Mouse (Mus musculus) MEL (cell line): Measurements from ENCODE around the gene B4galt1.

Source experiments
- CTCF ChIP-seq, 3 experiments: IDR thresholded peaks in 2 of 3; conservative IDR thresholded peaks in 1 of 3; 2 replicates each; pipeline ENCODE4 v1.5.1; 2011 to 2012; ENCODE audit warnings: low read length in 3 of 3, low read depth in 2 of 3, mild to moderate bottlenecking in 2 of 3, improper control_type of control experiment in 1 of 3, inconsistent platforms in 1 of 3, mixed read lengths in 1 of 3, moderate library complexity in 1 of 3; ENCODE audit not compliant: control insufficient read depth in 1 of 3, insufficient read depth in 1 of 3, poor library complexity in 1 of 3, severe bottlenecking in 1 of 3
- EP300 ChIP-seq, 2 experiments: IDR thresholded peaks; 2 replicates each; pipeline ENCODE4 v1.6.1; 2011; ENCODE audit warnings: improper control_type of control experiment in 2 of 2, low read length in 2 of 2, low read depth in 1 of 2, mild to moderate bottlenecking in 1 of 2
- HCFC1 ChIP-seq: IDR thresholded peaks from 2 replicates; pipeline ENCODE4 v1.6.1; 2012; ENCODE audit warnings: low read depth, mild to moderate bottlenecking, inconsistent platforms, low read length, improper control_type of control experiment, moderate library complexity
- KAT2A ChIP-seq: conservative IDR thresholded peaks from 2 replicates; pipeline ENCODE4 v1.6.1; 2012; ENCODE audit warnings: low read depth, low read length, improper control_type of control experiment, inconsistent platforms
- MAX ChIP-seq: IDR thresholded peaks from 2 replicates; pipeline ENCODE4 v1.6.1; 2011; ENCODE audit warnings: low read length, improper control_type of control experiment
- MXI1 ChIP-seq: IDR thresholded peaks from 2 replicates; pipeline ENCODE4 v1.6.1; 2011; ENCODE audit warnings: mild to moderate bottlenecking, low read depth, low read length, improper control_type of control experiment
- NELFE ChIP-seq: IDR thresholded peaks from 2 replicates; pipeline ENCODE4 v1.6.1; 2011; ENCODE audit warnings: low read depth, low read length, improper control_type of control experiment
- POLR2AphosphoS5 ChIP-seq: IDR thresholded peaks from 2 replicates; pipeline ENCODE4 v1.6.1; 2012; ENCODE audit warnings: low read depth, borderline replicate concordance, mild to moderate bottlenecking, inconsistent platforms, low read length, moderate library complexity, mixed read lengths
- SMC3 ChIP-seq: IDR thresholded peaks from 2 replicates; pipeline ENCODE4 v1.6.1; 2011; ENCODE audit warnings: low read depth, low read length, improper control_type of control experiment
- TAL1 ChIP-seq: IDR thresholded peaks from 2 replicates; pipeline ENCODE4 v1.6.1; 2012; ENCODE audit warnings: mild to moderate bottlenecking, inconsistent platforms, low read length, moderate library complexity, mixed read lengths
- USF2 ChIP-seq, 2 experiments: IDR thresholded peaks; 2 replicates each; pipeline ENCODE4 v1.6.1; 2011 to 2012; ENCODE audit warnings: improper control_type of control experiment in 2 of 2, low read length in 2 of 2, borderline replicate concordance in 1 of 2, inconsistent platforms in 1 of 2, low read depth in 1 of 2, mild to moderate bottlenecking in 1 of 2; ENCODE audit not compliant: insufficient read depth in 1 of 2
- ZC3H11A ChIP-seq: IDR thresholded peaks from 2 replicates; pipeline ENCODE4 v1.6.1; 2012; ENCODE audit warnings: low read depth, mild to moderate bottlenecking, inconsistent platforms, low read length, improper control_type of control experiment

DNA sequence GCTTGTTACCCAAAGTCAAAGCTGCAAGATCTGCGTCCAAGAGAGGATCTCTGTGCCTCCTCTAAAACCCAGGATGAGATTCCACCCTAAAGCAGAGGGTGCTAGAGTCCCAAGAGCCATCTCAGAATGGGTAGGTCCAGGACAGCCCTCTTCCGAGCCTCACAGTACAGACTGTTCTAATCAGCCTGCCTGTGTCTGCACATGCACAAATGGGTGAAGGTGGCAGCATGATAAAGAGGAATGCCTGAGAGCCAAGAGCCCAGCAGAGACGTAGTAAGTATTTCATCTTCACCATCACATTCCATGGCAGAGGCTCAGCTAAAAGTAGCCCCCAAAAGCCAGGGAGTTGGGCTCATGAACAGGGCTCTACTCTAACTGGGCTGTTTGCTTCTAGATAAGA, 4.3 kb downstream of the B4galt1 start:
- TF ChIP-seq USF2 (IDR thresholded peaks at IDR 0.05; ENCODE audit: borderline replicate concordance in 1 of 2, insufficient read depth in 1 of 2, low read depth in 1 of 2, low read length in 2 of 2) (no peak), POLR2AphosphoS5 (no peak), EP300 (IDR thresholded peaks at IDR 0.05; ENCODE audit: low read depth in 1 of 2, low read length in 2 of 2) (peak; percentile 24 to 67; a peak in 3 of 4 replicates), MAX (no peak), NELFE (no peak), SMC3 (no peak), KAT2A (no peak), TAL1 (peak; percentile 73), CTCF (IDR thresholded peaks at IDR 0.05 in 2 of 3, conservative IDR thresholded peaks at IDR 0.05 in 1 of 3; ENCODE audit: control insufficient read depth in 1 of 3, insufficient read depth in 1 of 3, low read depth in 2 of 3, low read length in 3 of 3, poor library complexity in 1 of 3, severe bottlenecking in 1 of 3) (no peak), HCFC1 (no peak), MXI1 (no peak), ZC3H11A (no peak)
